Mouse (Mus musculus) gastrocnemius, postnatal 25 days (tissue): ENCODE measurements around the gene Trabd2b. TPM values are rescaled to one million over a fixed set of nuclear protein-coding genes. Genes with fewer than 3 reads are reported as not detected.
A peak's percentile ranks its signal among the peaks of the same experiment; 100 is the strongest.

ENCODE experiments used
- DNase-seq: peaks from one replicate; pipeline ENCODE4 v3.0.0; 2022
- total RNA-seq, 2 experiments: library from RNA; stranded (reverse); gene quantifications; 1 replicate in 1 of 2; 2 replicates in 1 of 2; pipeline ENCODE4 v1.2.3; 2021

Trabd2b gene
- total RNA-seq, 2 experiments from 2014 or later = 1.1 to 2.0 TPM

GRCm38 (mm10) chr4:114442661-114443060 is 36.1 kb downstream of the Trabd2b start:
- no peak for DNase-seq

- no peak for DNase-seq
Observed at GRCm38 (mm10) chr4:114448393-114449052, 42.0 kb downstream of the Trabd2b start.

- no peak for DNase-seq
Observed at GRCm38 (mm10) chr4:114453101-114453500, 46.6 kb downstream of the Trabd2b start.

GRCm38 (mm10) chr4:114454016-114454415 is 47.5 kb downstream of the Trabd2b start:
- DNase-seq = no peak

- no peak for DNase-seq
Observed at GRCm38 (mm10) chr4:114454495-114455186, 48.1 kb downstream of the Trabd2b start.

- no peak for DNase-seq
Observed at GRCm38 (mm10) chr4:114457111-114457510, 50.6 kb downstream of the Trabd2b start.

GRCm38 (mm10) chr4:114459591-114459990 is 53.1 kb downstream of the Trabd2b start:
- peak; percentile 15 for DNase-seq

GRCm38 (mm10) chr4:114460401-114460800 is 53.9 kb downstream of the Trabd2b start:
- no peak for DNase-seq

GRCm38 (mm10) chr4:114461093-114461492 is 54.6 kb downstream of the Trabd2b start:
- DNase-seq = no peak

GRCm38 (mm10) chr4:114465641-114466040 is 59.1 kb downstream of the Trabd2b start:
- DNase-seq = no peak

GRCm38 (mm10) chr4:114467371-114468094 is 61.0 kb downstream of the Trabd2b start:
- DNase-seq = no peak

- no peak for DNase-seq
Observed at GRCm38 (mm10) chr4:114468095-114468429, 61.5 kb downstream of the Trabd2b start.

GRCm38 (mm10) chr4:114469881-114470280 is 63.4 kb downstream of the Trabd2b start:
- DNase-seq = no peak

- DNase-seq = peak; percentile 71
Observed at GRCm38 (mm10) chr4:114472143-114472542, 65.6 kb downstream of the Trabd2b start.

- no peak for DNase-seq
Observed at GRCm38 (mm10) chr4:114476316-114476715, 69.8 kb downstream of the Trabd2b start.

GRCm38 (mm10) chr4:114477082-114477771 is 70.7 kb downstream of the Trabd2b start:
- DNase-seq = no peak

GRCm38 (mm10) chr4:114481518-114481917 is 75.0 kb downstream of the Trabd2b start:
- no peak for DNase-seq

GRCm38 (mm10) chr4:114484173-114484572 is 77.6 kb downstream of the Trabd2b start:
- DNase-seq = no peak

GRCm38 (mm10) chr4:114485996-114486395 is 79.5 kb downstream of the Trabd2b start:
- DNase-seq = no peak

- no peak for DNase-seq
Observed at GRCm38 (mm10) chr4:114486885-114487531, 80.5 kb downstream of the Trabd2b start.

GRCm38 (mm10) chr4:114487701-114488100 is 81.2 kb downstream of the Trabd2b start:
- no peak for DNase-seq

- DNase-seq = no peak
Observed at GRCm38 (mm10) chr4:114492157-114492556, 85.6 kb downstream of the Trabd2b start.
